Mouse (Mus musculus) midbrain, embryonic 12.5 days (tissue): Measurements from ENCODE around the gene Agbl4. TPM values are rescaled to one million over a fixed set of nuclear protein-coding genes. Genes with fewer than 3 reads are reported as not detected.
A peak's percentile ranks its signal among the peaks of the same experiment; 100 is the strongest.

ENCODE experiments used
- ATAC-seq: fragments of 200-750 bp; cut with Nextera tagmentation; 2 replicates; pipeline ENCODE4 v1.8.0; 2017; ENCODE audit warnings: low read depth, moderate TSS enrichment, moderate library complexity; ENCODE audit not compliant: low FRiP score
- H3K27ac ChIP-seq: fragments of 300-500 bp; sonication (generic); replicated peaks from 2 replicates; pipeline ENCODE4 v1.5.1; 2016; ENCODE audit warnings: mild to moderate bottlenecking
- H3K27me3 ChIP-seq: fragments of 300-500 bp; sonication (generic); 2 replicates; pipeline ENCODE4 v1.6.1; 2016; ENCODE audit warnings: mild to moderate bottlenecking
- H3K36me3 ChIP-seq: fragments of 300-500 bp; sonication (generic); 2 replicates; pipeline ENCODE4 v1.6.1; 2016
- H3K4me1 ChIP-seq: fragments of 300-500 bp; sonication (generic); 2 replicates; pipeline ENCODE4 v1.6.1; 2016
- H3K4me2 ChIP-seq: fragments of 300-500 bp; sonication (generic); replicated peaks from 2 replicates; pipeline ENCODE4 v1.6.1; 2016; ENCODE audit warnings: mild to moderate bottlenecking, moderate library complexity
- H3K4me3 ChIP-seq: fragments of 300-500 bp; sonication (generic); 2 replicates; pipeline ENCODE4 v1.5.1; 2016; ENCODE audit warnings: mild to moderate bottlenecking
- H3K9ac ChIP-seq: fragments of 300-500 bp; sonication (generic); replicated peaks from 2 replicates; pipeline ENCODE4 v1.6.1; 2016; ENCODE audit warnings: mild to moderate bottlenecking, moderate library complexity
- H3K9me3 ChIP-seq: fragments of 300-500 bp; sonication (generic); 2 replicates; pipeline ENCODE4 v1.6.1; 2016; ENCODE audit warnings: mild to moderate bottlenecking
- WGBS: fragments of 180-500 bp; shearing (Covaris S2); methylation state at CpG from one replicate; pipeline ENCODE4 v1.1.7; 2016; 5-methylcytosine and 5-hydroxymethylcytosine counted together
- polyA plus RNA-seq: library from polyadenylated mRNA; unstranded; fragments of >200 nt; fragmentation: Nextera tagmentation; extraction: Ambion mirVana; gene quantifications from 2 replicates; pipeline ENCODE4 v1.2.1, GENCODE M21; 2016

Gene Agbl4
- polyA plus RNA-seq, 1 experiment from 2014 or later = 0.89 TPM

- WGBS = 82% methylated on average over 2 of the region's 2 CpGs
- Histone ChIP-seq H3K36me3 (no peaks in the 10 kb centered on the region), H3K4me3 (no peak overlapping the region), H3K4me2 (no peak overlapping the region), H3K27ac (no peak overlapping the region), H3K4me1 (peaks cover 6% of the 10 kb centered on the region), H3K9ac (no peak overlapping the region), H3K27me3 (no peaks in the 10 kb centered on the region), H3K9me3 (no peaks in the 10 kb centered on the region)
- no peak for ATAC-seq
Measured at GRCm38 (mm10) chr4:111001641-111002040, 604.2 kb downstream of the Agbl4 start.

- Histone ChIP-seq H3K9me3 (no peaks in the 10 kb centered on the region), H3K4me2 (no peak overlapping the region), H3K9ac (no peak overlapping the region), H3K4me3 (no peak overlapping the region), H3K4me1 (peaks cover 6% of the 10 kb centered on the region), H3K27me3 (no peaks in the 10 kb centered on the region), H3K36me3 (no peaks in the 10 kb centered on the region), H3K27ac (0 out of 2 replicates have a peak overlapping the region, but pooled peaks have one; percentile 4)
- ATAC-seq = peak; percentile 54
- 56% methylated on average over 1 of the region's 1 CpGs for WGBS
Measured at GRCm38 (mm10) chr4:111004719-111005479, 607.4 kb downstream of the Agbl4 start.

GRCm38 (mm10) chr4:111019376-111019775, 621.9 kb downstream of the Agbl4 start:
- no peak overlapping the region for H3K9ac ChIP-seq
- no peaks in the 10 kb centered on the region for H3K27me3 ChIP-seq
- no peak overlapping the region for H3K4me2 ChIP-seq
- H3K9me3 ChIP-seq = no peaks in the 10 kb centered on the region
- no peak overlapping the region for H3K27ac ChIP-seq
- WGBS = 91% methylated on average over 4 of the region's 4 CpGs
- no peak for ATAC-seq
- H3K4me1 ChIP-seq = no peaks in the 10 kb centered on the region
- H3K36me3 ChIP-seq = no peaks in the 10 kb centered on the region
- no peak overlapping the region for H3K4me3 ChIP-seq

- Histone ChIP-seq H3K4me3 (no peak overlapping the region), H3K9me3 (no peaks in the 10 kb centered on the region), H3K4me2 (no peak overlapping the region), H3K27ac (no peak overlapping the region), H3K27me3 (no peaks in the 10 kb centered on the region), H3K4me1 (no peaks in the 10 kb centered on the region), H3K36me3 (no peaks in the 10 kb centered on the region), H3K9ac (no peak overlapping the region)
- WGBS = 91% methylated on average over 3 of the region's 3 CpGs
- no peak for ATAC-seq
Measured at GRCm38 (mm10) chr4:111067330-111067729, 669.9 kb downstream of the Agbl4 start.

- H3K9ac ChIP-seq = no peak overlapping the region
- WGBS = 78% methylated on average over 6 of the region's 7 CpGs
- H3K4me1 ChIP-seq = no peaks in the 10 kb centered on the region
- ATAC-seq = no peak
- no peaks in the 10 kb centered on the region for H3K36me3 ChIP-seq
- H3K27me3 ChIP-seq = no peaks in the 10 kb centered on the region
- no peak overlapping the region for H3K4me2 ChIP-seq
- no peaks in the 10 kb centered on the region for H3K9me3 ChIP-seq
- no peak overlapping the region for H3K4me3 ChIP-seq
- H3K27ac ChIP-seq = no peak overlapping the region
Measured at GRCm38 (mm10) chr4:111073738-111074497, 676.5 kb downstream of the Agbl4 start.

- Histone ChIP-seq H3K4me2 (no peak overlapping the region), H3K27me3 (no peaks in the 10 kb centered on the region), H3K27ac (no peak overlapping the region), H3K36me3 (no peaks in the 10 kb centered on the region), H3K4me1 (no peaks in the 10 kb centered on the region), H3K4me3 (no peak overlapping the region), H3K9ac (no peak overlapping the region), H3K9me3 (no peaks in the 10 kb centered on the region)
- ATAC-seq = peak; percentile 53; the same call in 1 of the 2 replicates
- 72% methylated on average over 5 of the region's 6 CpGs for WGBS
Measured at GRCm38 (mm10) chr4:111074701-111075154, 677.3 kb downstream of the Agbl4 start.

GRCm38 (mm10) chr4:111077810-111078209, 680.3 kb downstream of the Agbl4 start:
- H3K27ac ChIP-seq = no peak overlapping the region
- 88% methylated on average over 3 of the region's 3 CpGs for WGBS
- H3K4me3 ChIP-seq = no peak overlapping the region
- H3K9ac ChIP-seq = no peak overlapping the region
- 0 out of 2 replicates have a peak, but pooled peaks have one; percentile 16 for ATAC-seq
- H3K27me3 ChIP-seq = no peaks in the 10 kb centered on the region
- no peaks in the 10 kb centered on the region for H3K4me1 ChIP-seq
- no peaks in the 10 kb centered on the region for H3K9me3 ChIP-seq
- H3K36me3 ChIP-seq = no peaks in the 10 kb centered on the region
- H3K4me2 ChIP-seq = no peak overlapping the region

GRCm38 (mm10) chr4:111085330-111085729, 687.9 kb downstream of the Agbl4 start:
- no peak for ATAC-seq
- H3K36me3 ChIP-seq = no peaks in the 10 kb centered on the region
- no peaks in the 10 kb centered on the region for H3K9me3 ChIP-seq
- H3K27me3 ChIP-seq = no peaks in the 10 kb centered on the region
- H3K27ac ChIP-seq = no peak overlapping the region
- H3K9ac ChIP-seq = no peak overlapping the region
- no peak overlapping the region for H3K4me2 ChIP-seq
- no peak overlapping the region for H3K4me3 ChIP-seq
- H3K4me1 ChIP-seq = no peaks in the 10 kb centered on the region
- WGBS = 96% methylated on average over 1 of the region's 1 CpGs

- WGBS = 72% methylated on average over 3 of the region's 3 CpGs
- Histone ChIP-seq H3K27ac (no peak overlapping the region), H3K27me3 (no peaks in the 10 kb centered on the region), H3K4me1 (no peaks in the 10 kb centered on the region), H3K4me2 (no peak overlapping the region), H3K9me3 (no peaks in the 10 kb centered on the region), H3K36me3 (no peaks in the 10 kb centered on the region), H3K9ac (no peak overlapping the region), H3K4me3 (no peak overlapping the region)
- ATAC-seq = peak; percentile 41; the same call in 1 of the 2 replicates
Measured at GRCm38 (mm10) chr4:111136217-111137147, 739.0 kb downstream of the Agbl4 start.

GRCm38 (mm10) chr4:111147748-111148147, 750.3 kb downstream of the Agbl4 start:
- no peaks in the 10 kb centered on the region for H3K4me1 ChIP-seq
- no peak for ATAC-seq
- 96% methylated on average over 1 of the region's 1 CpGs for WGBS

GRCm38 (mm10) chr4:111155859-111156258, 758.4 kb downstream of the Agbl4 start:
- Histone ChIP-seq H3K27ac (no peak overlapping the region), H3K9ac (no peak overlapping the region), H3K4me3 (no peak overlapping the region), H3K4me2 (no peak overlapping the region), H3K9me3 (no peaks in the 10 kb centered on the region), H3K27me3 (no peaks in the 10 kb centered on the region), H3K36me3 (no peaks in the 10 kb centered on the region), H3K4me1 (no peaks in the 10 kb centered on the region)
- no peak for ATAC-seq
- 67% methylated on average over 1 of the region's 1 CpGs for WGBS

More at GRCm38 (mm10) chr4:111147748-111148147, 750.3 kb downstream of the Agbl4 start:
- no peak overlapping the region for H3K9ac ChIP-seq
- no peak overlapping the region for H3K4me3 ChIP-seq
- H3K9me3 ChIP-seq = no peaks in the 10 kb centered on the region
- no peaks in the 10 kb centered on the region for H3K36me3 ChIP-seq
- H3K27ac ChIP-seq = no peak overlapping the region
- no peak overlapping the region for H3K4me2 ChIP-seq
- H3K27me3 ChIP-seq = no peaks in the 10 kb centered on the region
